Mouse (Mus musculus): ENCODE measurements at regions not wholly inside any gene's neighbourhood (a gene's known extent, or its start where the extent isn't known, plus 50 kb on each side); places are given as distances from the start of the nearest gene placed in this dataset.

- 91% methylated on average over 4 of the region's 4 CpGs for WGBS
- Histone ChIP-seq H3K27me3 (no peaks in the 10 kb centered on the region), H3K36me3 (no peaks in the 10 kb centered on the region), H3K4me3 (replicated peaks) (no peak overlapping the region), H3K4me1 (replicated peaks) (no peaks in the 10 kb centered on the region), H3K4me2 (replicated peaks) (no peak overlapping the region), H3K9ac (replicated peaks) (no peak overlapping the region), H3K27ac (no peak overlapping the region), H3K9me3 (no peaks in the 10 kb centered on the region)
- no peak for ATAC-seq
These were observed 154.9 kb downstream of the Tm2d1 start for GRCm38 (mm10) chr4:98228193-98228592.

- Histone ChIP-seq H3K27me3 (no peaks in the 10 kb centered on the region), H3K9ac (replicated peaks) (no peak overlapping the region), H3K36me3 (no peaks in the 10 kb centered on the region), H3K27ac (no peak overlapping the region), H3K4me3 (replicated peaks) (no peak overlapping the region), H3K4me1 (replicated peaks) (no peaks in the 10 kb centered on the region), H3K4me2 (replicated peaks) (no peak overlapping the region), H3K9me3 (no peaks in the 10 kb centered on the region)
- 78% methylated on average over 7 of the region's 7 CpGs for WGBS
- ATAC-seq: no peak
These were observed 158.7 kb downstream of the Tm2d1 start for GRCm38 (mm10) chr4:98224366-98224765.

- Histone ChIP-seq H3K4me3 (replicated peaks) (no peak overlapping the region), H3K36me3 (no peaks in the 10 kb centered on the region), H3K27me3 (no peaks in the 10 kb centered on the region), H3K4me2 (replicated peaks) (no peak overlapping the region), H3K9ac (replicated peaks) (no peak overlapping the region), H3K9me3 (no peaks in the 10 kb centered on the region), H3K27ac (no peak overlapping the region), H3K4me1 (replicated peaks) (no peaks in the 10 kb centered on the region)
- ATAC-seq: no peak
- WGBS: 76% methylated on average over 8 of the region's 8 CpGs
These were observed 159.7 kb downstream of the Tm2d1 start for GRCm38 (mm10) chr4:98223429-98223828.

- Histone ChIP-seq H3K4me1 (replicated peaks) (no peaks in the 10 kb centered on the region), H3K36me3 (no peaks in the 10 kb centered on the region), H3K27me3 (no peaks in the 10 kb centered on the region), H3K4me2 (replicated peaks) (no peak overlapping the region), H3K4me3 (replicated peaks) (no peak overlapping the region), H3K27ac (no peak overlapping the region), H3K9me3 (no peaks in the 10 kb centered on the region), H3K9ac (replicated peaks) (no peak overlapping the region)
- 87% methylated on average over 4 of the region's 4 CpGs for WGBS
- ATAC-seq: no peak
These were observed 161.5 kb downstream of the Tm2d1 start for GRCm38 (mm10) chr4:98221566-98221965.

- no peaks in the 10 kb centered on the region for H3K9me3 ChIP-seq
- H3K27ac ChIP-seq: no peak overlapping the region
- no peak overlapping the region for H3K4me2 ChIP-seq (replicated peaks)
- no peak for ATAC-seq
- WGBS: 93% methylated on average over 5 of the region's 5 CpGs
- no peaks in the 10 kb centered on the region for H3K4me1 ChIP-seq (replicated peaks)
- H3K36me3 ChIP-seq: no peaks in the 10 kb centered on the region
- H3K4me3 ChIP-seq (replicated peaks): no peak overlapping the region
- no peaks in the 10 kb centered on the region for H3K27me3 ChIP-seq
- H3K9ac ChIP-seq (replicated peaks): no peak overlapping the region
These were observed 167.9 kb downstream of the Tm2d1 start for GRCm38 (mm10) chr4:98215218-98215617.

GRCm38 (mm10) chr4:98207446-98207845 is 175.7 kb downstream of the Tm2d1 start:
- H3K9ac ChIP-seq (replicated peaks): no peak overlapping the region
- no peak overlapping the region for H3K27ac ChIP-seq
- WGBS: 96% methylated on average over 8 of the region's 8 CpGs
- ATAC-seq: no peak
- no peaks in the 10 kb centered on the region for H3K36me3 ChIP-seq
- no peak overlapping the region for H3K4me2 ChIP-seq (replicated peaks)
- H3K9me3 ChIP-seq: no peaks in the 10 kb centered on the region
- H3K4me1 ChIP-seq (replicated peaks): no peaks in the 10 kb centered on the region
- H3K27me3 ChIP-seq: no peaks in the 10 kb centered on the region
- H3K4me3 ChIP-seq (replicated peaks): no peak overlapping the region

- H3K4me2 ChIP-seq (replicated peaks): no peak overlapping the region
- no peak for ATAC-seq
These were observed 176.7 kb downstream of the Tm2d1 start for GRCm38 (mm10) chr4:98206245-98206970.

GRCm38 (mm10) chr4:98203129-98203528 is 180.0 kb downstream of the Tm2d1 start:
- H3K27me3 ChIP-seq: no peaks in the 10 kb centered on the region
- H3K4me2 ChIP-seq (replicated peaks): no peak overlapping the region
- no peaks in the 10 kb centered on the region for H3K4me1 ChIP-seq (replicated peaks)
- no peak overlapping the region for H3K9ac ChIP-seq (replicated peaks)
- no peak overlapping the region for H3K4me3 ChIP-seq (replicated peaks)
- H3K27ac ChIP-seq: no peak overlapping the region
- no peaks in the 10 kb centered on the region for H3K9me3 ChIP-seq
- WGBS: 91% methylated on average over 3 of the region's 3 CpGs
- no peak for ATAC-seq
- no peaks in the 10 kb centered on the region for H3K36me3 ChIP-seq

More at GRCm38 (mm10) chr4:98206245-98206970, 176.7 kb downstream of the Tm2d1 start:
- Histone ChIP-seq H3K4me3 (replicated peaks) (no peak overlapping the region), H3K27me3 (no peaks in the 10 kb centered on the region), H3K9me3 (no peaks in the 10 kb centered on the region), H3K4me1 (replicated peaks) (no peaks in the 10 kb centered on the region), H3K27ac (no peak overlapping the region), H3K36me3 (no peaks in the 10 kb centered on the region), H3K9ac (replicated peaks) (no peak overlapping the region)
- WGBS: 55% methylated on average over 6 of the region's 6 CpGs

- Histone ChIP-seq H3K4me2 (replicated peaks) (no peak overlapping the region), H3K4me1 (replicated peaks) (no peaks in the 10 kb centered on the region), H3K9me3 (no peaks in the 10 kb centered on the region), H3K27me3 (no peaks in the 10 kb centered on the region), H3K27ac (no peak overlapping the region), H3K4me3 (replicated peaks) (no peak overlapping the region), H3K36me3 (no peaks in the 10 kb centered on the region), H3K9ac (replicated peaks) (no peak overlapping the region)
- WGBS: 91% methylated on average over 2 of the region's 2 CpGs
- no peak for ATAC-seq
These were observed 180.9 kb downstream of the Tm2d1 start for GRCm38 (mm10) chr4:98202232-98202631.

- no peaks in the 10 kb centered on the region for H3K27me3 ChIP-seq
- H3K4me1 ChIP-seq (replicated peaks): no peaks in the 10 kb centered on the region
- H3K9ac ChIP-seq (replicated peaks): no peak overlapping the region
- WGBS: 93% methylated on average over 3 of the region's 3 CpGs
- H3K9me3 ChIP-seq: no peaks in the 10 kb centered on the region
- no peak overlapping the region for H3K4me2 ChIP-seq (replicated peaks)
- ATAC-seq: no peak
- no peak overlapping the region for H3K27ac ChIP-seq
- no peaks in the 10 kb centered on the region for H3K36me3 ChIP-seq
- H3K4me3 ChIP-seq (replicated peaks): no peak overlapping the region
These were observed 182.0 kb downstream of the Tm2d1 start for GRCm38 (mm10) chr4:98201102-98201501.

GRCm38 (mm10) chr4:98200701-98201100 is 182.4 kb downstream of the Tm2d1 start:
- H3K4me2 ChIP-seq (replicated peaks): no peak overlapping the region
- no peak overlapping the region for H3K27ac ChIP-seq
- no peak overlapping the region for H3K4me3 ChIP-seq (replicated peaks)
- WGBS: 83% methylated on average over 1 of the region's 1 CpGs
- H3K36me3 ChIP-seq: no peaks in the 10 kb centered on the region
- H3K4me1 ChIP-seq (replicated peaks): no peaks in the 10 kb centered on the region
- no peaks in the 10 kb centered on the region for H3K9me3 ChIP-seq
- no peak for ATAC-seq
- no peak overlapping the region for H3K9ac ChIP-seq (replicated peaks)
- no peaks in the 10 kb centered on the region for H3K27me3 ChIP-seq

GRCm38 (mm10) chr4:98190318-98190717 is 192.8 kb downstream of the Tm2d1 start:
- no peak overlapping the region for H3K4me2 ChIP-seq (replicated peaks)
- H3K9me3 ChIP-seq: no peaks in the 10 kb centered on the region
- ATAC-seq: no peak
- H3K27me3 ChIP-seq: no peaks in the 10 kb centered on the region
- H3K9ac ChIP-seq (replicated peaks): no peak overlapping the region
- H3K36me3 ChIP-seq: no peaks in the 10 kb centered on the region
- no peaks in the 10 kb centered on the region for H3K4me1 ChIP-seq (replicated peaks)
- no peak overlapping the region for H3K27ac ChIP-seq
- no peak overlapping the region for H3K4me3 ChIP-seq (replicated peaks)
- WGBS: 88% methylated on average over 3 of the region's 3 CpGs

GRCm38 (mm10) chr4:98189894-98190293 is 193.2 kb downstream of the Tm2d1 start:
- no peak for ATAC-seq
- H3K9ac ChIP-seq (replicated peaks): no peak overlapping the region
- WGBS: 69% methylated on average over 1 of the region's 1 CpGs

More at GRCm38 (mm10) chr4:98189894-98190293, 193.2 kb downstream of the Tm2d1 start:
- H3K4me3 ChIP-seq (replicated peaks): no peak overlapping the region
- H3K36me3 ChIP-seq: no peaks in the 10 kb centered on the region
- no peaks in the 10 kb centered on the region for H3K27me3 ChIP-seq
- H3K27ac ChIP-seq: no peak overlapping the region
- no peak overlapping the region for H3K4me2 ChIP-seq (replicated peaks)
- no peaks in the 10 kb centered on the region for H3K9me3 ChIP-seq
- no peaks in the 10 kb centered on the region for H3K4me1 ChIP-seq (replicated peaks)

All from midbrain, embryonic 13.5 days (tissue).